Mouse (Mus musculus) cerebellum, adult 9-10 months (tissue): ENCODE data around the gene Tpcn1.

Experiments
- DNase-seq: peaks from one replicate; pipeline ENCODE4 v3.0.0; 2022

Gene Tpcn1

GRCm38 (mm10) chr5:120555871-120556270, 32.6 kb downstream of the Tpcn1 start:
- no peak for DNase-seq

- DNase-seq, result no peak
These were observed 37.8 kb downstream of the Tpcn1 start for GRCm38 (mm10) chr5:120550673-120551072.

GRCm38 (mm10) chr5:120550137-120550536, 38.3 kb downstream of the Tpcn1 start:
- no peak for DNase-seq

GRCm38 (mm10) chr5:120548236-120548850, 40.1 kb downstream of the Tpcn1 start:
- no peak for DNase-seq

GRCm38 (mm10) chr5:120536632-120537031, 51.8 kb downstream of the Tpcn1 start:
- no peak for DNase-seq

GRCm38 (mm10) chr5:120536046-120536445, 52.4 kb downstream of the Tpcn1 start:
- DNase-seq, result peak; percentile 68

- no peak for DNase-seq
These were observed 53.8 kb downstream of the Tpcn1 start for GRCm38 (mm10) chr5:120534686-120535075.

- no peak for DNase-seq
These were observed 54.3 kb downstream of the Tpcn1 start for GRCm38 (mm10) chr5:120534071-120534685.

GRCm38 (mm10) chr5:120531631-120532030, 56.8 kb downstream of the Tpcn1 start:
- DNase-seq, result no peak

- no peak for DNase-seq
These were observed 61.0 kb downstream of the Tpcn1 start for GRCm38 (mm10) chr5:120527296-120527964.

GRCm38 (mm10) chr5:120526311-120526710, 62.2 kb downstream of the Tpcn1 start:
- no peak for DNase-seq

GRCm38 (mm10) chr5:120525737-120526136, 62.7 kb downstream of the Tpcn1 start:
- DNase-seq, result no peak

- DNase-seq, result no peak
These were observed 63.7 kb downstream of the Tpcn1 start for GRCm38 (mm10) chr5:120524736-120525135.

- DNase-seq, result no peak
These were observed 65.8 kb downstream of the Tpcn1 start for GRCm38 (mm10) chr5:120522649-120523048.

- DNase-seq, result no peak
These were observed 70.9 kb downstream of the Tpcn1 start for GRCm38 (mm10) chr5:120517552-120517951.

GRCm38 (mm10) chr5:120516221-120516984, 72.1 kb downstream of the Tpcn1 start:
- DNase-seq, result no peak

GRCm38 (mm10) chr5:120515451-120515850, 73.0 kb downstream of the Tpcn1 start:
- DNase-seq, result no peak

GRCm38 (mm10) chr5:120514754-120515153, 73.7 kb downstream of the Tpcn1 start:
- DNase-seq, result no peak

GRCm38 (mm10) chr5:120514031-120514677, 74.3 kb downstream of the Tpcn1 start:
- DNase-seq, result no peak

GRCm38 (mm10) chr5:120512911-120513555, 75.4 kb downstream of the Tpcn1 start:
- no peak for DNase-seq

GRCm38 (mm10) chr5:120511643-120512220, 76.7 kb downstream of the Tpcn1 start:
- peak; percentile 48 for DNase-seq
